Mouse (Mus musculus) kidney, embryonic 14.5 days (tissue): ENCODE measurements around the gene Tpk1. TPM values are rescaled to one million over a fixed set of nuclear protein-coding genes. Genes with fewer than 3 reads are reported as not detected.
A peak's percentile ranks its signal among the peaks of the same experiment; 100 is the strongest.

Experiments used
- ATAC-seq: fragments of 200-750 bp; cut with Nextera tagmentation; 2 replicates; pipeline ENCODE4 v1.8.0; 2017; ENCODE audit warnings: moderate number of reproducible peaks, mild to moderate bottlenecking, moderate TSS enrichment, moderate library complexity; ENCODE audit not compliant: low FRiP score, low TSS enrichment
- H3K27ac ChIP-seq: fragments of 300-500 bp; sonication (generic); 2 replicates; pipeline ENCODE4 v1.5.1; 2014; ENCODE audit warnings: low read depth, mild to moderate bottlenecking, low read length, moderate library complexity, mixed read lengths
- H3K27me3 ChIP-seq: fragments of 300-500 bp; sonication (generic); 2 replicates; pipeline ENCODE4 v1.6.1; 2014; ENCODE audit warnings: mild to moderate bottlenecking, low read length; ENCODE audit not compliant: control insufficient read depth, insufficient read depth
- H3K36me3 ChIP-seq: fragments of 300-500 bp; sonication (generic); 2 replicates; pipeline ENCODE4 v1.6.1; 2014; ENCODE audit warnings: low read length, mixed read lengths; ENCODE audit not compliant: control insufficient read depth, insufficient read depth
- H3K4me1 ChIP-seq: fragments of 300-500 bp; sonication (generic); 2 replicates; pipeline ENCODE4 v1.6.1; 2014; ENCODE audit warnings: low read length, mixed read lengths; ENCODE audit not compliant: control insufficient read depth, insufficient read depth
- H3K4me2 ChIP-seq: fragments of 300-500 bp; sonication (generic); replicated peaks from 2 replicates; pipeline ENCODE4 v1.6.1; 2014; ENCODE audit warnings: low read depth, mild to moderate bottlenecking, low read length
- H3K4me3 ChIP-seq: fragments of 300-500 bp; sonication (generic); 2 replicates; pipeline ENCODE4 v1.5.1; 2014; ENCODE audit warnings: mild to moderate bottlenecking, low read length
- H3K9ac ChIP-seq: fragments of 300-500 bp; sonication (generic); 2 replicates; pipeline ENCODE4 v1.6.1; 2014; ENCODE audit warnings: low read depth, mild to moderate bottlenecking, low read length, moderate library complexity
- H3K9me3 ChIP-seq: fragments of 300-500 bp; sonication (generic); 2 replicates; pipeline ENCODE4 v1.6.1; 2016; ENCODE audit warnings: low read length; ENCODE audit not compliant: control insufficient read depth
- WGBS: fragments of 180-500 bp; shearing (Covaris S2); extraction: QIAGEN DNeasy Blood & Tissue Kit; methylation state at CpG from one replicate; pipeline ENCODE4 v1.1.7; 2014; 5-methylcytosine and 5-hydroxymethylcytosine counted together
- polyA plus RNA-seq: library from polyadenylated mRNA; unstranded; fragments of >200 nt; fragmentation: Nextera tagmentation; extraction: Ambion mirVana; gene quantifications from 2 replicates; pipeline ENCODE4 v1.2.1, GENCODE M21; 2014

Gene Tpk1
- polyA plus RNA-seq, 1 experiment from 2014 or later, result 14.2 TPM

DNA sequence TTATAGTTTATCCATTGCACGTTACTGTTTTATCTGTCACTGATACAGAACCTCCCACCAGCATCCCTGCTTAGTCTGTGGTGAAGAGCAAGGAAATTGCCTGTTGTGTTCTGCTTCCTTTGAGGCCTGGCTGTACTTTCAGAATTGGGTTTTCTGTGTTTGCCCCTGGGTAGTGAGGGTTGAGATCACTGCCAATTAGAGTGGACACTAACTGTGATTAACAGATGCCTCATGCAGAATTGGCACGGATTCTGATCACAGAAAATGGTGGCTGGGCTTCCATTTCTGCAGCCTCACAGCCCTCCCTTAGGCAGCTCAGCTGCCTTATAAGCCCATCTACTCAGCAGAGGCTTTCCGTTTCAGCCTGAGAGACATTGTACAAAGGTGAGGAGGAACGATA lies 332.6 kb downstream of the Tpk1 start:
- no peaks in the 10 kb centered on the region for H3K4me1 ChIP-seq
- ATAC-seq, result no peak
- no peak overlapping the region for H3K4me2 ChIP-seq
- H3K9ac ChIP-seq, result no peak overlapping the region
- H3K27me3 ChIP-seq, result no peaks in the 10 kb centered on the region
- WGBS, result 78% methylated on average over 4 of the region's 4 CpGs
- H3K4me3 ChIP-seq, result no peak overlapping the region
- no peak overlapping the region for H3K27ac ChIP-seq
- H3K36me3 ChIP-seq, result no peaks in the 10 kb centered on the region
- H3K9me3 ChIP-seq, result no peaks in the 10 kb centered on the region

DNA sequence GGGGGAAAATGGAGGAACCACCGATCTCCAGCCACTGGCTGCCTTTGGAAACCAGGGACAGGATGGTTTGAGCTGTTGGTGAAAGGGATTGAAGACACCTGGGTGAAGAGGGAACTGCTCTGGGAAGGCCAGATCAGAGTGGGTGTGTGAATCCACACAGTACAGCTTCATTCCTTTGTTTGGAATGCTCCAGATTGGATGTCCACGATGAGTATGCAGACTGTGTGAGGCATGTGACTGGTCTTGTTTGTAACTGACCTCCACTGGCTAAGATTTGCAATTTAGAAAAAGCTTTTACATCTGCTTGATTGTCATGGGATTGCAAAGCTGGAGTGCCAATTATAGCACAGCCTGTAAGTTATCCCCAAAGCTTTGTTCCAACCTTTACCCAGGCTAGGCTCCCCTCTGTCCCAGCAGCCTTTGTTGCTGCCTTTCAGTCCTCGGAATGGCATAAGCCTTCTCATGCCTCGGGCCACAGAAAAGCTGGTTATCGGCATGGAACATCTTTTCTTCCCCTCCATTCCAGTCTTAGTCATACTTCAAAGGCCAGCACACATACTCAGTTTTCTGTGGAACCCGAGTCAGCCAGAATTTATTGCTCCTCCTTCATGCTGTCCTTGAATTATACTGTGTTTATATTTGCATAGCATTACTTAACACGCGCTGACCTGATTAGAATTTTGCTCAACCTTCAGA lies 353.0 kb downstream of the Tpk1 start:
- Histone ChIP-seq H3K4me2 (no peak overlapping the region), H3K27me3 (no peaks in the 10 kb centered on the region), H3K36me3 (no peaks in the 10 kb centered on the region), H3K4me1 (no peaks in the 10 kb centered on the region; the same call in 1 of the 2 replicates), H3K4me3 (no peak overlapping the region), H3K9me3 (no peaks in the 10 kb centered on the region), H3K9ac (no peak overlapping the region), H3K27ac (peak overlapping the region; percentile 51; the same call in 1 of the 2 replicates)
- WGBS, result 54% methylated on average over 8 of the region's 8 CpGs
- ATAC-seq, result no peak; the same call in 1 of the 2 replicates

DNA sequence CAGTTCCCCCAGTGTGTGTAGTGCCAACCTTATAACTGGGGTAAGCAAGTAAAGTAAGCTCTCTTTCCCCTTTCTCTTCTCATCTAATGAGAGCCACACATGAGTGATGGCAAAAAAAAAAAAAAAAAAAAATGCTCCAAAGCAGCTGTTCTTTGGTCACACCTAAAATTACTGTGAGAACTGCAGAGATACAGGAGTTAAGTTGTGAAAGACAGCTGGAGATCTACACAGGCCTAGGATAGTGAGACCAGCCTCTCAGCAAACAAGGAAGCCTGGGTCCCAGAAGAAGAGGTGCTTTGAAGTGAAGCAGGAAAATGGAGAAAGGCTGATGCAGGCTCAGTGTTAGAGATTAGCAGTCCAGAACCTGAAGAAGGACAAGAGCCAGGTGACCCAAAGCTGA lies 353.5 kb downstream of the Tpk1 start:
- Histone ChIP-seq H3K27me3 (no peaks in the 10 kb centered on the region), H3K4me2 (no peak overlapping the region), H3K27ac (peak overlapping the region; percentile 51; the same call in 1 of the 2 replicates), H3K4me1 (no peaks in the 10 kb centered on the region; the same call in 1 of the 2 replicates), H3K4me3 (no peak overlapping the region), H3K9me3 (no peaks in the 10 kb centered on the region), H3K36me3 (no peaks in the 10 kb centered on the region), H3K9ac (no peak overlapping the region)
- 0 out of 2 replicates have a peak, but pooled peaks have one; percentile 11 for ATAC-seq

DNA sequence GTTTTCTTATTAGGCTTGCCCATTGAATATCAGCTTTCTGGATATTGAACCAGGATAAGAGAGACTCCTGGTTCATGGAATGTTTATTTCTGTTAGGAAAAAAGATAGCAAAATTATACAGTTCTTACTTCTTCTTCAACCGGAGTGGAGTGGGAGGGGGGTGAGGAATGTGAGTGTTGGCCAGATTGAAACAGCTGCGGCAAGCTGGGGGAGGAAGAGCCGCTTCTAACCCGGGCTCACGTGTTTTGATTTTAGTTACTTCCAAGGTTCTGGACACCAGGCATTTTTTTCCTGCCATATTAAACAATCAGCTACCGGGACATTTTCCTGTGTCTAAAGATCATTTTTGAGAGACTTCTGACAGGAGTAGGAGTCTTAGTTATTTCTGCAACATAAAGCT lies 356.0 kb downstream of the Tpk1 start:
- Histone ChIP-seq H3K27me3 (no peaks in the 10 kb centered on the region), H3K4me1 (no peaks in the 10 kb centered on the region; the same call in 1 of the 2 replicates), H3K36me3 (no peaks in the 10 kb centered on the region), H3K9me3 (no peaks in the 10 kb centered on the region), H3K4me3 (no peak overlapping the region), H3K9ac (no peak overlapping the region), H3K4me2 (no peak overlapping the region), H3K27ac (no peak overlapping the region)
- WGBS, result 52% methylated on average over 6 of the region's 6 CpGs
- no peak for ATAC-seq

DNA sequence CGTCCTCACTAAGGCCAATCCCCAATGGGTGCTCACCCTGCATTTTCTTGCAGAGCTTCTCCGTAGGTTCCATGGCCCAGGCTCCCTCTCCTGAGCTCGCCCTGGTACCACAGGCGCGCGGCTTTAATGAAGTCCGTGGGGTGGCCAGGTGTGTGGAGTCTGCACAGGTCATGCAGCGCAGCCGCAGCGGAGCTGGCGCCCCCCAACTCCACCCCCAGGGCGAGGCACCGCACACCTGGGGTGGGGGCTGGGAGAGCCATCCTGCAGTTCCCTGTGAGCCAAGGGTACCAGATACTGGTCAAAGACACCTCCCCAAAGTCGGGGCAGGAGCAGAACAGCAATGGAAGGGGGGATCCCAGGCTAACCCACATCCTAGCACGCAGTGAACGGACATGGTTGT lies 356.6 kb downstream of the Tpk1 start, which contains the start of gene Nobox:
Gene Nobox (minus strand): TSS at position 101 of the 400 bp plus-strand sequence.
- no peak within 1 kb of the TSS for H3K4me3 ChIP-seq
- H3K27me3 ChIP-seq, result no peaks in the 10 kb centered on the region
- no peaks in the 10 kb centered on the region for H3K9me3 ChIP-seq
- no peak for ATAC-seq
- no peak within 1 kb of the TSS for H3K4me2 ChIP-seq
- H3K27ac ChIP-seq, result no peak within 1 kb of the TSS
- no peaks in the 10 kb centered on the region; the same call in 1 of the 2 replicates for H3K4me1 ChIP-seq
- 66% methylated on average over 16 of the region's 16 CpGs for WGBS
- no peaks in the 10 kb centered on the region for H3K36me3 ChIP-seq
- H3K9ac ChIP-seq, result no peak within 1 kb of the TSS

DNA sequence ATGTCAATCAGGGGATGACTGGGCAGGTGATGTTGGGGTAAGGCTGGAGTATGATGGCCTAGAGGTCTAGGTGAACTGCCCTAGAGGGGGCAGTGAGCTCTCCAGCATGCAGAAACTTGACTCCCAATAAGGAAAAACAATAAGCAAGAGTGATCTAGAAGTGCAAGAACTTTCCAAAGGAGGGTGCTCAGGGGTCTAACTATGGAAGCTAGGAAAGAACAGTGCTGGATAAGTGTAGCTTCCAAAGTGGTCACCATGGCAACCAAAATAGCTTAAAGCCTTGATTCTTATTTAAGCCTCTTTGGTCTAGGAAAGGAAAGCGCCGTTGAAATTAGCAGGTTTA lies 368.6 kb downstream of the Tpk1 start:
- Histone ChIP-seq H3K9me3 (no peaks in the 10 kb centered on the region), H3K36me3 (no peaks in the 10 kb centered on the region), H3K4me3 (no peak overlapping the region), H3K9ac (no peak overlapping the region), H3K27me3 (no peaks in the 10 kb centered on the region), H3K27ac (no peak overlapping the region), H3K4me2 (no peak overlapping the region), H3K4me1 (peaks cover 7% of the 10 kb centered on the region; the same call in 1 of the 2 replicates)
- WGBS, result 64% methylated on average over 2 of the region's 2 CpGs
- ATAC-seq, result no peak; the same call in none of the 2 replicates

GRCm38 (mm10) chr6:43296798-43297507 lies 369.1 kb downstream of the Tpk1 start:
- H3K36me3 ChIP-seq, result no peaks in the 10 kb centered on the region
- ATAC-seq, result peak; percentile 21
- H3K9ac ChIP-seq, result no peak overlapping the region
- no peaks in the 10 kb centered on the region for H3K9me3 ChIP-seq
- H3K27ac ChIP-seq, result no peak overlapping the region
- peaks cover 12% of the 10 kb centered on the region; the same call in 1 of the 2 replicates for H3K4me1 ChIP-seq
- no peak overlapping the region for H3K4me3 ChIP-seq
- H3K27me3 ChIP-seq, result no peaks in the 10 kb centered on the region
- no peak overlapping the region for H3K4me2 ChIP-seq
- 41% methylated on average over 7 of the region's 7 CpGs for WGBS

DNA sequence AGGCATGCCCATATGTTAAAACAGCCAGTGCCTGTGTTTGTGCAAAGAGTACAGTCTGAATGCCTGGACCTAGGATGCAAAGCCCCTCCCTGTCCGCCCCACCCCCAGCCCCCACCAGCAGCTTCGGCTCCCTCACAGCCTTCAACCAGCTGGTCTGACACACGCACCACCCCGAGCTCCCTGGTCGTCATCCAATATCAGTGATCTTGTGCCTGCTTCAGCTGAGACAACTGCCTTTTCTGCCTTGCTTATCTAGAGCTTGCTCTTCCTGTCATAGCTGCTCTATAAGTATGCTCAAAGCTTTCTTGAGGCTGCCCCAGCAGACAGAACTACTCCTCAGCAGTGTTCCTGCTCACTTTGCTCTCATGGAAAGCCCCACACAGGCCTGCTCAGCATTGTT lies 370.2 kb downstream of the Tpk1 start:
- peaks cover 13% of the 10 kb centered on the region; the same call in 1 of the 2 replicates for H3K4me1 ChIP-seq
- no peak overlapping the region for H3K4me3 ChIP-seq
- no peaks in the 10 kb centered on the region for H3K9me3 ChIP-seq
- H3K9ac ChIP-seq, result no peak overlapping the region
- ATAC-seq, result no peak
- no peaks in the 10 kb centered on the region for H3K27me3 ChIP-seq
- H3K27ac ChIP-seq, result no peak overlapping the region
- 37% methylated on average over 5 of the region's 5 CpGs for WGBS
- no peaks in the 10 kb centered on the region for H3K36me3 ChIP-seq
- H3K4me2 ChIP-seq, result no peak overlapping the region
